ENCODE assay signal across 20 mouse cellular contexts in the genomic region with DNA sequence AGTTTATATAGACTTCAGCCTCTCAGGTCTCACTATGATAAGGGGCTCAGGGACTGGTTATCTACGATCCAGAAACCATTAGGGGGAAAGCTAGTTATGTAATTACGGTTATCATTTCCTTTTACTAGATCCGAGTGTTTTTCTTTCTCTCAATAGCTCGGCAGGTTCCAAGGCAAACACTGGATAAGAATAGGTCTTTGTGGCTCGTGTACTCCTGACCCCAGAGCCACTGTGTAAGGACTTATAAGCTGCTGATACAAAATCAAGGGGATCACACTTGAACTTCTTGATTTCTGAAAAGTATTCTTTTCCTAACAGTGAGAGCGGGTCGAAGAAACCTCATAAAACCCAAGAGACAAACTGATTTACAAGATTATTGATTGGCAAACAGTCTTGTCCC. TPM values are rescaled to one million over a fixed set of nuclear protein-coding genes. Genes with fewer than 3 reads are reported as not detected.
DNase-seq lines count a peak whose midpoint lies in the region; ATAC-seq and TF ChIP-seq lines count a peak whose summit lies in the region.
"Had no signal": no experiment of that assay in that cellular context is flagged by ENCODE, and none has a peak within 500 bp of the region (broad histone marks: within the 10 kb centered on the region; RNA-seq: fewer than 3 reads in every experiment).

A gene (minus strand): TSS at position 59 of the 400 bp plus-strand sequence.

- H3K9me3 ChIP-seq in lung, embryonic 15.5 days, result no peaks in the 10 kb centered on the region
- no peaks in the 10 kb centered on the region for H3K9me3 ChIP-seq in lung, postnatal 0 days (ENCODE audit: low read length)
- no peaks in the 10 kb centered on the region for H3K9me3 ChIP-seq in intestine, embryonic 16.5 days (ENCODE audit: control insufficient read depth, low read length)
- H3K9me3 ChIP-seq in stomach, embryonic 16.5 days (replicated peaks; ENCODE audit: control insufficient read depth, low read length), result no peaks in the 10 kb centered on the region
- H3K9me3 ChIP-seq in kidney, embryonic 15.5 days (replicated peaks), result no peaks in the 10 kb centered on the region
- H3K9me3 ChIP-seq: embryonic facial prominence, embryonic 15.5 days; limb, embryonic 12.5 days had no signal

- WGBS in lung, embryonic 15.5 days, result 25% methylated on average over 7 of the region's 7 CpGs
- WGBS in lung, postnatal 0 days, result 34% methylated on average over 7 of the region's 7 CpGs
- WGBS in intestine, embryonic 16.5 days, result 47% methylated on average over 7 of the region's 7 CpGs
- 36% methylated on average over 7 of the region's 7 CpGs for WGBS in stomach, embryonic 16.5 days
- 48% methylated on average over 7 of the region's 7 CpGs for WGBS in kidney, embryonic 15.5 days

- no peaks in the 10 kb centered on the region for H3K36me3 ChIP-seq in lung, embryonic 15.5 days
- no peaks in the 10 kb centered on the region for H3K36me3 ChIP-seq in lung, postnatal 0 days (ENCODE audit: insufficient read depth, low read length)
- H3K36me3 ChIP-seq in intestine, embryonic 16.5 days (ENCODE audit: control insufficient read depth, insufficient read depth, low read length), result no peaks in the 10 kb centered on the region
- H3K36me3 ChIP-seq in stomach, embryonic 16.5 days (ENCODE audit: control insufficient read depth, insufficient read depth, low read length), result no peaks in the 10 kb centered on the region
- H3K36me3 ChIP-seq in kidney, embryonic 15.5 days, result no peaks in the 10 kb centered on the region
- H3K36me3 ChIP-seq: embryonic facial prominence, embryonic 15.5 days; limb, embryonic 12.5 days had no signal

- H3K27ac ChIP-seq in lung, embryonic 15.5 days, result peak within 1 kb of the TSS; percentile 13; the same call in 1 of the 2 replicates
- no peak within 1 kb of the TSS for H3K27ac ChIP-seq in lung, postnatal 0 days (ENCODE audit: low read length)
- H3K27ac ChIP-seq in intestine, embryonic 16.5 days (ENCODE audit: low read length), result no peak within 1 kb of the TSS
- H3K27ac ChIP-seq in stomach, embryonic 16.5 days (ENCODE audit: low read length), result no peak within 1 kb of the TSS
- H3K27ac ChIP-seq in kidney, embryonic 15.5 days, result no peak within 1 kb of the TSS
- H3K27ac ChIP-seq: embryonic facial prominence, embryonic 15.5 days; hindbrain, embryonic 14.5 days; kidney, postnatal 0 days; limb, embryonic 12.5 days had no signal

- ATAC-seq in lung, embryonic 15.5 days (ENCODE audit: borderline replicate concordance, extremely low read depth, low FRiP score, low TSS enrichment), result no peak
- ATAC-seq in lung, postnatal 0 days, result no peak
- peak; percentile 63 for ATAC-seq in intestine, embryonic 16.5 days
- peak; percentile 32; the same call in 1 of the 2 replicates for ATAC-seq in stomach, embryonic 16.5 days (ENCODE audit: insufficient read depth, low FRiP score)
- no peak for ATAC-seq in kidney, embryonic 15.5 days (replicated peaks; ENCODE audit: low FRiP score)
- ATAC-seq: forebrain, embryonic 16.5 days had no signal

- peaks cover 6% of the 10 kb centered on the region; the same call in 1 of the 2 replicates for H3K27me3 ChIP-seq in lung, embryonic 15.5 days
- H3K27me3 ChIP-seq in lung, postnatal 0 days (replicated peaks; ENCODE audit: insufficient read depth, low read length), result peaks cover 4% of the 10 kb centered on the region; the same call in 1 of the 2 replicates
- no peaks in the 10 kb centered on the region for H3K27me3 ChIP-seq in intestine, embryonic 16.5 days (replicated peaks; ENCODE audit: control insufficient read depth, insufficient read depth, low read length)
- no peaks in the 10 kb centered on the region for H3K27me3 ChIP-seq in stomach, embryonic 16.5 days (ENCODE audit: control insufficient read depth, insufficient read depth, low read length)
- peaks cover 27% of the 10 kb centered on the region for H3K27me3 ChIP-seq in kidney, embryonic 15.5 days

- H3K4me1 ChIP-seq in lung, embryonic 15.5 days, result peaks cover 13% of the 10 kb centered on the region
- peaks cover 7% of the 10 kb centered on the region; the same call in 1 of the 2 replicates for H3K4me1 ChIP-seq in lung, postnatal 0 days (ENCODE audit: insufficient read depth, low read depth, low read length)
- H3K4me1 ChIP-seq in intestine, embryonic 16.5 days (ENCODE audit: control insufficient read depth, insufficient read depth, low read length), result peaks cover 13% of the 10 kb centered on the region
- 0 out of 2 replicates have a peak, but pooled peaks cover 7% of the 10 kb centered on the region for H3K4me1 ChIP-seq in stomach, embryonic 16.5 days (ENCODE audit: control insufficient read depth, insufficient read depth, low read length)
- peaks cover 22% of the 10 kb centered on the region for H3K4me1 ChIP-seq in kidney, embryonic 15.5 days
- H3K4me1 ChIP-seq: limb, embryonic 12.5 days had no signal

- TF ChIP-seq EP300 in lung, postnatal 0 days (IDR thresholded peaks at IDR 0.05), result no peak

- TF ChIP-seq CTCF in lung, postnatal 0 days (IDR thresholded peaks at IDR 0.05), result no peak

- DNase-seq in frontal cortex, adult 2 months (ENCODE audit: extremely low spot score in 1 of 2, low spot score in 1 of 2), result no peak
- no peak for DNase-seq in frontal cortex, postnatal 25 days (ENCODE audit: low spot score in 2 of 2)
- no peak for DNase-seq in lung, postnatal 0 days (ENCODE audit: low spot score)
- no peak for DNase-seq in MN1 (ENCODE audit: low spot score)
- DNase-seq: cerebellum, adult 8-10 months; heart, postnatal 14 days; kidney, adult 11 months; right cerebral cortex, postnatal 25 days; thymus, postnatal 25 days had no signal

- no peak within 1 kb of the TSS for H3K4me2 ChIP-seq in lung, embryonic 15.5 days
- no peak within 1 kb of the TSS for H3K4me2 ChIP-seq in lung, postnatal 0 days (replicated peaks; ENCODE audit: low read depth, low read length)
- no peak within 1 kb of the TSS for H3K4me2 ChIP-seq in intestine, embryonic 16.5 days (ENCODE audit: low read depth, low read length)
- H3K4me2 ChIP-seq in stomach, embryonic 16.5 days (ENCODE audit: low read depth, low read length), result no peak within 1 kb of the TSS
- no peak within 1 kb of the TSS for H3K4me2 ChIP-seq in kidney, embryonic 15.5 days
- H3K4me2 ChIP-seq: embryonic facial prominence, embryonic 15.5 days; heart, embryonic 11.5 days; hindbrain, embryonic 14.5 days; limb, embryonic 12.5 days had no signal

- no peak within 1 kb of the TSS for H3K9ac ChIP-seq in lung, embryonic 15.5 days
- no peak within 1 kb of the TSS for H3K9ac ChIP-seq in lung, postnatal 0 days (replicated peaks; ENCODE audit: low read depth)
- no peak within 1 kb of the TSS for H3K9ac ChIP-seq in intestine, embryonic 16.5 days (ENCODE audit: low read depth, low read length)
- no peak within 1 kb of the TSS for H3K9ac ChIP-seq in stomach, embryonic 16.5 days (ENCODE audit: low read length)
- H3K9ac ChIP-seq in kidney, embryonic 15.5 days, result no peak within 1 kb of the TSS
- H3K9ac ChIP-seq: embryonic facial prominence, embryonic 15.5 days; hindbrain, embryonic 14.5 days; limb, embryonic 12.5 days had no signal

- no peak within 1 kb of the TSS for H3K4me3 ChIP-seq in lung, embryonic 15.5 days
- no peak within 1 kb of the TSS for H3K4me3 ChIP-seq in lung, postnatal 0 days (ENCODE audit: low read depth, low read length)
- no peak within 1 kb of the TSS for H3K4me3 ChIP-seq in intestine, embryonic 16.5 days (ENCODE audit: low read length)
- no peak within 1 kb of the TSS for H3K4me3 ChIP-seq in stomach, embryonic 16.5 days (replicated peaks; ENCODE audit: low read length)
- H3K4me3 ChIP-seq in kidney, embryonic 15.5 days (replicated peaks), result no peak within 1 kb of the TSS
- H3K4me3 ChIP-seq: embryonic facial prominence, embryonic 15.5 days; limb, embryonic 12.5 days had no signal

RNA-seq across cellular contexts. Expression of the gene that starts here (rescaled TPM):
- 27.1 and 34.3 TPM in 2 replicates for polyA plus RNA-seq in frontal cortex, adult 2 months (2012; rRNA removed)
- polyA plus RNA-seq in lung, embryonic 15.5 days (2015; fragmentation: Nextera tagmentation; extraction: Ambion mirVana), result 2.9 and 3.1 TPM in 2 replicates
- polyA plus RNA-seq in lung, postnatal 0 days (2015; fragmentation: Nextera tagmentation; extraction: Ambion mirVana), result 5.2 and 6.1 TPM in 2 replicates
- 0.21 and 0.38 TPM in 2 replicates for polyA plus RNA-seq in intestine, embryonic 16.5 days (2015; fragmentation: Nextera tagmentation; extraction: Ambion mirVana)
- polyA plus RNA-seq in stomach, embryonic 16.5 days (2015; fragmentation: Nextera tagmentation; extraction: Ambion mirVana), result 8.3 and 14.5 TPM in 2 replicates
- polyA plus RNA-seq in kidney, embryonic 15.5 days (2015; fragmentation: Nextera tagmentation; extraction: Ambion mirVana), result 0.43 and 0.72 TPM in 2 replicates
- polyA plus RNA-seq: forebrain, embryonic 16.5 days; limb, embryonic 12.5 days; liver, embryonic 16.5 days had no signal

Comparison
In these comparisons a context has a peak if more than half of its experiments do, and no peak if none do; other contexts are left out.
1. Peak in ATAC-seq in intestine, embryonic 16.5 days; RNA of the gene not detected or under 1 TPM.